Mouse (Mus musculus) hindbrain, embryonic 12.5 days (tissue): ENCODE results near the gene Nr2f1. TPM values are rescaled to one million over a fixed set of nuclear protein-coding genes. Genes with fewer than 3 reads are reported as not detected.
A peak's percentile ranks its signal among the peaks of the same experiment; 100 is the strongest.

Experiments used
- ATAC-seq: fragments of 200-750 bp; cut with Nextera tagmentation; 2 replicates; pipeline ENCODE4 v1.8.0; 2017; ENCODE audit warnings: moderate TSS enrichment; ENCODE audit not compliant: low FRiP score
- H3K27ac ChIP-seq: fragments of 300-500 bp; sonication (generic); 2 replicates; pipeline ENCODE4 v1.5.1; 2016; ENCODE audit warnings: mild to moderate bottlenecking
- H3K27me3 ChIP-seq: fragments of 300-500 bp; sonication (generic); 2 replicates; pipeline ENCODE4 v1.6.1; 2016; ENCODE audit warnings: mild to moderate bottlenecking
- H3K36me3 ChIP-seq: fragments of 300-500 bp; sonication (generic); 2 replicates; pipeline ENCODE4 v1.6.1; 2016; ENCODE audit warnings: mild to moderate bottlenecking
- H3K4me1 ChIP-seq: fragments of 300-500 bp; sonication (generic); 2 replicates; pipeline ENCODE4 v1.6.1; 2016
- H3K4me2 ChIP-seq: fragments of 300-500 bp; sonication (generic); replicated peaks from 2 replicates; pipeline ENCODE4 v1.6.1; 2016; ENCODE audit warnings: mild to moderate bottlenecking
- H3K4me3 ChIP-seq: fragments of 300-500 bp; sonication (generic); 2 replicates; pipeline ENCODE4 v1.5.1; 2016; ENCODE audit warnings: mild to moderate bottlenecking
- H3K9ac ChIP-seq: fragments of 300-500 bp; sonication (generic); 2 replicates; pipeline ENCODE4 v1.6.1; 2016; ENCODE audit warnings: mild to moderate bottlenecking, moderate library complexity
- H3K9me3 ChIP-seq: fragments of 300-500 bp; sonication (generic); replicated peaks from 2 replicates; pipeline ENCODE4 v1.6.1; 2016; ENCODE audit warnings: mild to moderate bottlenecking
- WGBS: fragments of 180-500 bp; shearing (Covaris S2); methylation state at CpG from one replicate; pipeline ENCODE4 v1.1.7; 2016; 5-methylcytosine and 5-hydroxymethylcytosine counted together
- polyA plus RNA-seq: library from polyadenylated mRNA; unstranded; fragments of >200 nt; fragmentation: Nextera tagmentation; extraction: Ambion mirVana; gene quantifications from 2 replicates; pipeline ENCODE4 v1.2.1, GENCODE M21; 2016

Gene Nr2f1
- polyA plus RNA-seq, 1 experiment from 2014 or later: 88.3 TPM

DNA sequence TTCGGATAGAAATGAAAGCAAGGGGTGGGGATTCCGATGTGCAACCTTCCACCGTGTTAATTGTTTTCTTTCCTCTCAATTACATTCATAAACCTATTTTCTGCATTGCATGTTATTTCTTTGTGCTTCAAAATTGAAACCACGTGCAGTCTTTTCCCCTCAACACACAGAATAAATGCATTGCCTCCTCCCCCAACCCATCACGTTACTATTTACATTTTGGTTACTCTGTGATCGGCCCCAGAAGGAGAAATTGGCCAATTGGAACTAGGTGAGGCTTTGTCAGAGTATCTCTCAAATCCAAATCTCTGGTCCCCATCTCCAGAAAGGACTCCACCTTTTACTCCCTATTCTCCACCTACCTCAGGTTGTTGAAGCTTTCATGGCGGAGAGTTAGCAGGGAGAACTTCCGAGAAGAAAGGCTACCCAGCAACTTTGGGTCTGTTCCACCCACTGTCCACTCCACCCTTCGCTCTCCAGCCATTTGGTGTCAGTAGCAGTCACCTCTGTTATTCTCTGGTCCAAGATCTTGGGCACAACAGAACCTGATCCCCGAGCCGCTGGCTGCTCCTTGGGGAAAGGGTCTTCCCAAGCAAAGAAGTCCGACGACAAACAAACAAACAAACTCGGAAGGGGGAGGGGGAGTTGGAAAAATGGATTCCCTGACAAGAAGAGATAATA lies 14.6 kb downstream of the Nr2f1 start:
- Histone ChIP-seq H3K9me3 (no peaks in the 10 kb centered on the region), H3K27ac (peak overlapping the region; percentile 92), H3K9ac (peak overlapping the region; percentile 45; the same call in 1 of the 2 replicates), H3K4me2 (peak overlapping the region; percentile 69), H3K4me1 (peaks cover 63% of the 10 kb centered on the region), H3K27me3 (peaks cover 12% of the 10 kb centered on the region; the same call in 1 of the 2 replicates), H3K36me3 (peaks cover 9% of the 10 kb centered on the region), H3K4me3 (no peak overlapping the region)
- no peak for ATAC-seq
- WGBS: 5% methylated on average over 14 of the region's 14 CpGs

DNA sequence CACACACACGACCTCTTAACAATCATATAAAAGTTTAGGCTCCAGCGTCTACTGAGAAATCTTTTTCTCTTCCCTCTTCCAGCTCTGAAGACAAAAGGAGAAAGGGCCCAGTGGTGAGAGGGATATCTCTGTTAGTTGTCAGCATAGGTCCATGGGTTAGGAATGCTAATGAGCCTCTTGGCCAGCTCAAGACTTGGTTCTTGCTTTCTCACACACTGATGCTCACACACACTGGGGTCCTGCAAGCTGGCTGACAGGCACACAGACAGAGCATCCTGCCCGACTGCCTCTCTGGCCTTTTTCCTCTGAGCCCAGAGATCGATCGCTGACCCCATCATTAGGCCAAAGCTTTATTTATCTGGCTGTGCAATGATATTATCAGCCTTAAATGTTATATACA lies 15.6 kb downstream of the Nr2f1 start:
- Histone ChIP-seq H3K27me3 (peaks cover 12% of the 10 kb centered on the region; the same call in 1 of the 2 replicates), H3K9me3 (no peaks in the 10 kb centered on the region), H3K4me1 (peaks cover 65% of the 10 kb centered on the region), H3K9ac (peak overlapping the region; percentile 45; the same call in 1 of the 2 replicates), H3K36me3 (peaks cover 6% of the 10 kb centered on the region; the same call in 1 of the 2 replicates), H3K4me2 (peak overlapping the region; percentile 69), H3K4me3 (no peak overlapping the region; the same call in 1 of the 2 replicates), H3K27ac (peak overlapping the region; percentile 92)
- WGBS: 4% methylated on average over 5 of the region's 5 CpGs
- peak; percentile 67 for ATAC-seq

GRCm38 (mm10) chr13:78183004-78183403 lies 16.6 kb downstream of the Nr2f1 start:
- Histone ChIP-seq H3K27ac (peak overlapping the region; percentile 92), H3K4me1 (peaks cover 58% of the 10 kb centered on the region), H3K36me3 (0 out of 2 replicates have a peak, but pooled peaks cover 6% of the 10 kb centered on the region), H3K27me3 (peaks cover 12% of the 10 kb centered on the region; the same call in 1 of the 2 replicates), H3K9me3 (no peaks in the 10 kb centered on the region), H3K4me3 (peak overlapping the region; percentile 36), H3K4me2 (peak overlapping the region; percentile 69), H3K9ac (peak overlapping the region; percentile 70)
- ATAC-seq: no peak
- WGBS: 6% methylated on average over 5 of the region's 5 CpGs

- peak overlapping the region; percentile 36 for H3K4me3 ChIP-seq
- peaks cover 8% of the 10 kb centered on the region; the same call in 1 of the 2 replicates for H3K27me3 ChIP-seq
- peak overlapping the region; percentile 70 for H3K9ac ChIP-seq
- no peaks in the 10 kb centered on the region for H3K36me3 ChIP-seq
- 1% methylated on average over 13 of the region's 14 CpGs for WGBS
- peaks cover 49% of the 10 kb centered on the region for H3K4me1 ChIP-seq
- H3K27ac ChIP-seq: peak overlapping the region; percentile 92
- peak overlapping the region; percentile 69 for H3K4me2 ChIP-seq
- ATAC-seq: peak; percentile 45
- no peaks in the 10 kb centered on the region for H3K9me3 ChIP-seq
Observed at GRCm38 (mm10) chr13:78181930-78182558, 17.5 kb downstream of the Nr2f1 start.

DNA sequence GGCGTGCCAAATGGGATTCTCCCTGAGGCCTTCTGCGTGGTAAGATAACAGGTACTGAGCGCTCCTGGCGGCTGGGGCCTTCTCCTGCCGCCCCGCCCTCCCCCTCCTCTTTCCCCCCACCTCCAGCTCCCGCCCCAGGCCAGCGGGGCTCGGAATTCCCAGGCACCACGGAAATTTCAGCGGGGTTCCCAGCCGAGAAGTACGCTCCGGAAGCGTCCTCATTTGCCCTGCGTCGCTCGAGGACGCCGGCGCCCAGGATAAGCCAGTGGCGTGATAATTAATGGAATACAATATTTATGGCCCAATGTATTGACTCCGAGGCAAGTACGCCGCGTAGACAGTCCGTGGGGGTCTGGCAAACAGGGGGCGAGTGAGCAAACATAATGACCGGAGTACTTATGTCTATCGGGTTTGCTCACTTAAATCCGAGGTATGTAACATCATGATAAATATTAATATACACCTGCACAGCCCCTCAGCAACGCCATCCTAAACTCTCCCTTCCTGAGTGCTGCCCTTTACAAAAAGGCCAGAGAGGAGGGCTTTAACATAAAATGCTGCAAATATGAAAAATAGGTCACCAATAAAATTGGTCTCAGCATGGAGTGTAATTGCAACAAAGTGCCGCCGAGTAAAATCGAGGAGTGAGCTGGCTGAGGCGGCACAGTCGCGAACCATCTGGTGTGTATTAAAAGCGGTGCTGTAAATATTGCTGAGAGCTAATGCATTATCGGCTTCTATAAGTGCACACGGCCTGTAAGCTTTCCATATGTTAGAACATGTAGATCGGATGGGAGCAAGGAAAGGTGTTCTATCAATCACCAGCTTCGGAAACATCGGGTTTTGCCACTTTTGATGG lies 18.3 kb downstream of the Nr2f1 start:
- Histone ChIP-seq H3K27ac (peak overlapping the region; percentile 92), H3K4me3 (peak overlapping the region; percentile 36), H3K4me1 (peaks cover 43% of the 10 kb centered on the region), H3K9me3 (no peaks in the 10 kb centered on the region), H3K4me2 (peak overlapping the region; percentile 69), H3K27me3 (peaks cover 5% of the 10 kb centered on the region; the same call in 1 of the 2 replicates), H3K9ac (peak overlapping the region; percentile 70), H3K36me3 (no peaks in the 10 kb centered on the region)
- peak; percentile 18; the same call in 1 of the 2 replicates for ATAC-seq
- WGBS: under 1% methylated on average over 44 of the region's 44 CpGs

GRCm38 (mm10) chr13:78180261-78180660 lies 19.3 kb downstream of the Nr2f1 start:
- ATAC-seq: no peak
- no peaks in the 10 kb centered on the region for H3K9me3 ChIP-seq
- H3K4me2 ChIP-seq: peak overlapping the region; percentile 69
- H3K36me3 ChIP-seq: no peaks in the 10 kb centered on the region
- H3K9ac ChIP-seq: peak overlapping the region; percentile 68; the same call in 1 of the 2 replicates
- H3K4me1 ChIP-seq: peaks cover 37% of the 10 kb centered on the region
- peaks cover 5% of the 10 kb centered on the region; the same call in 1 of the 2 replicates for H3K27me3 ChIP-seq
- no peak overlapping the region for H3K4me3 ChIP-seq
- WGBS: 33% methylated on average over 3 of the region's 3 CpGs
- H3K27ac ChIP-seq: peak overlapping the region; percentile 92

DNA sequence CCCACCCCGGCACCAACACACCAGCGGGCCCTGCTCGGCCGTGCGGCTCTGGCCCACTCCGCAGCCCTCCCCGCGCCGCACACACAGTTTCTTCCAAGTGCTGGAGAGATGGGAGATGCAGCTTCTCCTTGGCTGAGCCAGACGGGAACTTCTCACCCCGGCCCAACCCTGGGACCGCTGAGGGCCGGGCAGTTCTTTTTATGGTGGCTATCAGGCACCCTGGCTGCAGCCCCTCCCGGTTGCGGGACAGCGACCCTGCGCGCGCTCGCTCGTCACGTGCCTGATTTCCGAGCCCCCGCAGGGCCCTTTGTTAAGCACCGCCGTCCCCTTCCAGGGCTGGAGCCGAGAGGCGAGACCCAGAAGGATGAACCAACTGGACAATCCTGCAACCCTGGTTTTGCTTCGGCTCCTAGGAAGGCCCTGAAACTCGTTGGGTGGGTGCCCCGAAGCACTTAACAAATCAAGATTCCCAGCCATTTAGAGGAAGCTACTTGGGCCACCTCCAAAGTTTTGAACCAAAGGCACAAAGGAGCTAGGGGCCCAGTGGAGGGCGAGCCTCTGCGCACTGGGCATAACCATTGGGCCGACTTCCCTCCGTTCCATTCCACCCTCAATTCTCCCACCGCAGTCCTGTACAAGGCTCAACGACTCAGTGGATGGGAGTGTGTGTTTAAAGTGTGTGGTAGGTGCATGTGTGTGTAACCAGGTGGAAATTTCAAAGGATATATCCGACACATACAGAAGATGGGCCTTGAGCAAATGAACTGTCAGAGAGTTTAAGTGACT lies 20.1 kb downstream of the Nr2f1 start:
- H3K9me3 ChIP-seq: no peaks in the 10 kb centered on the region
- peaks cover 9% of the 10 kb centered on the region for H3K27me3 ChIP-seq
- peak overlapping the region; percentile 41 for H3K4me3 ChIP-seq
- ATAC-seq: peak; percentile 56
- H3K9ac ChIP-seq: peak overlapping the region; percentile 68
- H3K27ac ChIP-seq: peak overlapping the region; percentile 91
- peaks cover 31% of the 10 kb centered on the region for H3K4me1 ChIP-seq
- H3K4me2 ChIP-seq: peak overlapping the region; percentile 69
- 1% methylated on average over 38 of the region's 38 CpGs for WGBS
- H3K36me3 ChIP-seq: no peaks in the 10 kb centered on the region

GRCm38 (mm10) chr13:78178771-78179170 lies 20.8 kb downstream of the Nr2f1 start:
- Histone ChIP-seq H3K4me2 (peak overlapping the region; percentile 69), H3K9ac (peak overlapping the region; percentile 68), H3K4me3 (peak overlapping the region; percentile 41), H3K9me3 (no peaks in the 10 kb centered on the region), H3K4me1 (peaks cover 24% of the 10 kb centered on the region), H3K27ac (peak overlapping the region; percentile 91), H3K36me3 (no peaks in the 10 kb centered on the region), H3K27me3 (peaks cover 13% of the 10 kb centered on the region)
- WGBS: 7% methylated on average over 5 of the region's 5 CpGs
- ATAC-seq: no peak

- Histone ChIP-seq H3K9me3 (no peaks in the 10 kb centered on the region), H3K4me3 (peak overlapping the region; percentile 41), H3K4me1 (peaks cover 21% of the 10 kb centered on the region), H3K4me2 (peak overlapping the region; percentile 69), H3K27ac (peak overlapping the region; percentile 91), H3K36me3 (no peaks in the 10 kb centered on the region), H3K9ac (no peak overlapping the region; the same call in none of the 2 replicates), H3K27me3 (peaks cover 16% of the 10 kb centered on the region)
- no peak for ATAC-seq
- WGBS: 0% methylated on average over 1 of the region's 1 CpGs
Observed at GRCm38 (mm10) chr13:78178021-78178420, 21.5 kb downstream of the Nr2f1 start.

- peaks cover 18% of the 10 kb centered on the region for H3K27me3 ChIP-seq
- peak overlapping the region; percentile 69 for H3K4me2 ChIP-seq
- no peak overlapping the region; the same call in 1 of the 2 replicates for H3K9ac ChIP-seq
- peak overlapping the region; percentile 91 for H3K27ac ChIP-seq
- H3K4me3 ChIP-seq: peak overlapping the region; percentile 41; the same call in 1 of the 2 replicates
- no peaks in the 10 kb centered on the region for H3K9me3 ChIP-seq
- no peaks in the 10 kb centered on the region for H3K36me3 ChIP-seq
- no peak for ATAC-seq
- H3K4me1 ChIP-seq: peaks cover 16% of the 10 kb centered on the region
- whole genome bisulfite sequencing: 10% methylated on average over 5 of the region's 5 CpGs
Observed at GRCm38 (mm10) chr13:78177381-78177950, 22.1 kb downstream of the Nr2f1 start.
